Mouse (Mus musculus) MEL (cell line): ENCODE results near the gene Bms1. TPM values are rescaled to one million over a fixed set of nuclear protein-coding genes. Genes with fewer than 3 reads are reported as not detected.
A peak's percentile ranks its signal among the peaks of the same experiment; 100 is the strongest.

Experiments used
- DNase-seq: peaks from one replicate; pipeline ENCODE4 v3.0.0; 2011; ENCODE audit warnings: low read depth, low spot score
- H3K27ac ChIP-seq: 2 replicates; pipeline ENCODE4 v1.5.1; 2012; ENCODE audit warnings: low read depth, mild to moderate bottlenecking, control low read depth, low read length, moderate library complexity; ENCODE audit not compliant: control insufficient read depth
- H3K27me3 ChIP-seq, 2 experiments: fragments of 150-350 bp in 1 of 2; sonication (generic) in 1 of 2; 2 replicates each; pipeline ENCODE4 v1.6.1; 2012; ENCODE audit warnings: low read length in 2 of 2, mild to moderate bottlenecking in 2 of 2, improper control_type of control experiment in 1 of 2, moderate library complexity in 1 of 2; ENCODE audit not compliant: insufficient read depth in 2 of 2, control insufficient read depth in 1 of 2
- H3K36me3 ChIP-seq, 2 experiments: 2 replicates each; pipeline ENCODE4 v1.6.1; 2012 to 2014; ENCODE audit warnings: low read length in 2 of 2, improper control_type of control experiment in 1 of 2, inconsistent platforms in 1 of 2, mild to moderate bottlenecking in 1 of 2; ENCODE audit not compliant: insufficient read depth in 2 of 2, control insufficient read depth in 1 of 2
- H3K4me1 ChIP-seq, 2 experiments: fragments of 150-350 bp in 1 of 2; sonication (generic) in 1 of 2; 2 replicates each; pipeline ENCODE4 v1.6.1; 2012; ENCODE audit warnings: low read length in 2 of 2, improper control_type of control experiment in 1 of 2, mild to moderate bottlenecking in 1 of 2; ENCODE audit not compliant: insufficient read depth in 2 of 2, control insufficient read depth in 1 of 2
- H3K4me3 ChIP-seq, 2 experiments: fragments of 150-350 bp in 1 of 2; sonication (generic) in 1 of 2; 2 replicates each; pipeline ENCODE4 v1.5.1; 2012; ENCODE audit warnings: low read depth in 2 of 2, low read length in 2 of 2, mild to moderate bottlenecking in 2 of 2, moderate library complexity in 2 of 2, control low read depth in 1 of 2, improper control_type of control experiment in 1 of 2; ENCODE audit not compliant: control insufficient read depth in 1 of 2, insufficient read depth in 1 of 2
- H3K79me2 ChIP-seq: 2 replicates; pipeline ENCODE4 v1.6.1; 2012; ENCODE audit warnings: mild to moderate bottlenecking, low read length, moderate library complexity; ENCODE audit not compliant: control insufficient read depth, poor library complexity, insufficient read depth
- H3K9ac ChIP-seq: 2 replicates; pipeline ENCODE4 v1.6.1; 2012; ENCODE audit warnings: low read depth, mild to moderate bottlenecking, control low read depth, low read length, moderate library complexity; ENCODE audit not compliant: control insufficient read depth, poor library complexity, severe bottlenecking
- H3K9me3 ChIP-seq: fragments of 150-350 bp; sonication (generic); replicated peaks from 2 replicates; pipeline ENCODE4 v1.6.1; 2012; ENCODE audit warnings: mild to moderate bottlenecking, low read length, improper control_type of control experiment, moderate library complexity; ENCODE audit not compliant: insufficient read depth
- BHLHE40 ChIP-seq: IDR thresholded peaks from 2 replicates; pipeline ENCODE4 v1.6.1; 2012; ENCODE audit warnings: low read depth, mild to moderate bottlenecking, inconsistent platforms, low read length, improper control_type of control experiment, borderline replicate concordance
- CHD1 ChIP-seq: IDR thresholded peaks from 2 replicates; pipeline ENCODE4 v1.6.1; 2012; ENCODE audit warnings: low read depth, mild to moderate bottlenecking, inconsistent platforms, low read length, improper control_type of control experiment
- CHD2 ChIP-seq: IDR thresholded peaks from 2 replicates; pipeline ENCODE4 v1.6.1; 2011; ENCODE audit warnings: low read length, improper control_type of control experiment
- E2F4 ChIP-seq: IDR thresholded peaks from 2 replicates; pipeline ENCODE4 v1.6.1; 2011; ENCODE audit warnings: low read depth, low read length, improper control_type of control experiment, borderline replicate concordance
- ETS1 ChIP-seq: IDR thresholded peaks from 2 replicates; pipeline ENCODE4 v1.6.1; 2012; ENCODE audit warnings: low read depth, mild to moderate bottlenecking, inconsistent platforms, low read length, improper control_type of control experiment, moderate library complexity
- GABPA ChIP-seq: IDR thresholded peaks from 2 replicates; pipeline ENCODE4 v1.6.1; 2012; ENCODE audit warnings: low read depth, mild to moderate bottlenecking, inconsistent platforms, low read length, improper control_type of control experiment, moderate library complexity
- GATA1 ChIP-seq: IDR thresholded peaks from 2 replicates; pipeline ENCODE4 v1.6.1; 2011; ENCODE audit warnings: low read depth, low read length, improper control_type of control experiment
- HCFC1 ChIP-seq: IDR thresholded peaks from 2 replicates; pipeline ENCODE4 v1.6.1; 2012; ENCODE audit warnings: low read depth, mild to moderate bottlenecking, inconsistent platforms, low read length, improper control_type of control experiment, moderate library complexity
- JUND ChIP-seq: IDR thresholded peaks from 2 replicates; pipeline ENCODE4 v1.6.1; 2011; ENCODE audit warnings: low read depth, mild to moderate bottlenecking, improper control_type of control experiment, low read length
- KAT2A ChIP-seq: conservative IDR thresholded peaks from 2 replicates; pipeline ENCODE4 v1.6.1; 2012; ENCODE audit warnings: low read depth, low read length, improper control_type of control experiment, inconsistent platforms
- MAFK ChIP-seq: IDR thresholded peaks from 2 replicates; pipeline ENCODE4 v1.6.1; 2011; ENCODE audit warnings: low read depth, mild to moderate bottlenecking, low read length, improper control_type of control experiment, borderline replicate concordance
- MAZ ChIP-seq: IDR thresholded peaks from 2 replicates; pipeline ENCODE4 v1.6.1; 2012; ENCODE audit warnings: low read depth, mild to moderate bottlenecking, inconsistent platforms, low read length, improper control_type of control experiment
- MYB ChIP-seq: IDR thresholded peaks from 2 replicates; pipeline ENCODE4 v1.6.1; 2011; ENCODE audit warnings: mild to moderate bottlenecking, low read depth, low read length, improper control_type of control experiment
- MYC ChIP-seq: IDR thresholded peaks from 2 replicates; pipeline ENCODE4 v1.6.1; 2011; ENCODE audit warnings: low read depth, mild to moderate bottlenecking, low read length, improper control_type of control experiment, moderate library complexity
- NELFE ChIP-seq: IDR thresholded peaks from 2 replicates; pipeline ENCODE4 v1.6.1; 2011; ENCODE audit warnings: low read depth, low read length, improper control_type of control experiment
- NRF1 ChIP-seq: IDR thresholded peaks from 2 replicates; pipeline ENCODE4 v1.6.1; 2014; ENCODE audit warnings: low read depth, mild to moderate bottlenecking, inconsistent platforms, low read length, improper control_type of control experiment, moderate library complexity; ENCODE audit not compliant: poor library complexity, insufficient read depth, severe bottlenecking
- POLR2AphosphoS5 ChIP-seq: IDR thresholded peaks from 2 replicates; pipeline ENCODE4 v1.6.1; 2012; ENCODE audit warnings: low read depth, borderline replicate concordance, mild to moderate bottlenecking, inconsistent platforms, low read length, moderate library complexity, mixed read lengths
- RAD21 ChIP-seq: IDR thresholded peaks from 2 replicates; pipeline ENCODE4 v1.6.1; 2011; ENCODE audit warnings: mild to moderate bottlenecking, low read depth, low read length, improper control_type of control experiment
- RCOR1 ChIP-seq: IDR thresholded peaks from 2 replicates; pipeline ENCODE4 v1.6.1; 2012; ENCODE audit warnings: low read depth, mild to moderate bottlenecking, inconsistent platforms, low read length, improper control_type of control experiment
- SMC3 ChIP-seq: IDR thresholded peaks from 2 replicates; pipeline ENCODE4 v1.6.1; 2011; ENCODE audit warnings: low read depth, low read length, improper control_type of control experiment
- TAL1 ChIP-seq: IDR thresholded peaks from 2 replicates; pipeline ENCODE4 v1.6.1; 2012; ENCODE audit warnings: mild to moderate bottlenecking, inconsistent platforms, low read length, moderate library complexity, mixed read lengths
- TBP ChIP-seq: IDR thresholded peaks from 2 replicates; pipeline ENCODE4 v1.8.0; 2011; ENCODE audit warnings: low read depth, low read length, improper control_type of control experiment
- TCF12 ChIP-seq: IDR thresholded peaks from 2 replicates; pipeline ENCODE4 v1.6.1; 2014; ENCODE audit warnings: low read depth, mild to moderate bottlenecking, inconsistent platforms, low read length, improper control_type of control experiment, moderate library complexity
- USF2 ChIP-seq, 2 experiments: IDR thresholded peaks; 2 replicates each; pipeline ENCODE4 v1.6.1; 2011 to 2012; ENCODE audit warnings: improper control_type of control experiment in 2 of 2, low read length in 2 of 2, borderline replicate concordance in 1 of 2, inconsistent platforms in 1 of 2, low read depth in 1 of 2, mild to moderate bottlenecking in 1 of 2; ENCODE audit not compliant: insufficient read depth in 1 of 2
- ZMIZ1 ChIP-seq: IDR thresholded peaks from 2 replicates; pipeline ENCODE4 v1.6.1; 2012; ENCODE audit warnings: low read depth, mild to moderate bottlenecking, inconsistent platforms, low read length, improper control_type of control experiment, moderate library complexity
- ZNF384 ChIP-seq: IDR thresholded peaks from 2 replicates; pipeline ENCODE4 v1.6.1; 2012; ENCODE audit warnings: low read depth, mild to moderate bottlenecking, inconsistent platforms, low read length, improper control_type of control experiment
- polyA plus RNA-seq, 2 experiments: library from polyadenylated mRNA; stranded (reverse) in 1 of 2; unstranded in 1 of 2; fragments of >175 nt in 1 of 2; fragments of >200 nt in 1 of 2; gene quantifications; 2 replicates each; pipeline versions ENCODE4 v1.2.1 to v1.2.4; 2012; ENCODE audit warnings: low replicate concordance in 2 of 2, low read depth in 1 of 2; ENCODE audit not compliant: insufficient read length in 2 of 2, insufficient read depth in 1 of 2, missing spikeins in 1 of 2
- total RNA-seq: library from RNA; depleted of rRNA; stranded (reverse); fragments of 300-350 nt; gene quantifications from 2 replicates; pipeline ENCODE4 v1.2.3, GENCODE M21; 2012

Gene Bms1
- total and polyA plus RNA-seq, 3 experiments, result 100 to 384 (median 109) TPM

DNA sequence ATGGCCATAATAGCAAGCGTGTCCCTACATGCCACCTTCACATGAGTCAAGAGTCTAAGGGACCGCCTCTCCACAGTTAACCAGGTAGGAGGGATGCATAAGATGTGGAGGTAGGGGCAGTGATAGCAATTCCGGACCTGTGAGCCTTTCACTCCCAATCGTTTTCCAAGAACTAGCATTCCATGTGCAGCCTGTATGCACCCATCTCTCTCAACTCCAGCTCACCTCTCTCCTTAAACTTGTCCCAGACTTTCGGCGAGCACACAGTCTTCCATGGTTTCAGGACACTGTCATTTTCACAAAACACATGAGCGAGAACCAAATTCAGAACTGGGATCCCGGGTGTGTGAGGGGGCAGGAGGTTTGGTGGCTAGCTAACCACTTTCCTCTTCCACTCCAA, 35.2 kb upstream of the Bms1 start:
- peak overlapping the region; percentile 84 for H3K9ac ChIP-seq
- H3K79me2 ChIP-seq, result 0 out of 2 replicates have a peak, but pooled peaks cover 4% of the 10 kb centered on the region
- no peaks in the 10 kb centered on the region; a peak in 1 of 4 replicates for H3K27me3 ChIP-seq
- peak overlapping the region; percentile 92 to 94 for H3K4me3 ChIP-seq
- peaks cover 0 to 7% of the 10 kb centered on the region in 2 experiments; a peak in 3 of 4 replicates for H3K4me1 ChIP-seq
- H3K27ac ChIP-seq, result no peak overlapping the region
- TF ChIP-seq KAT2A (no peak), CHD2 (no peak), BHLHE40 (no peak), ETS1 (no peak), TAL1 (no peak), GATA1 (no peak), POLR2AphosphoS5 (no peak), NRF1 (no peak), ZNF384 (no peak), JUND (no peak), E2F4 (no peak), USF2 (IDR thresholded peaks at IDR 0.05; ENCODE audit: borderline replicate concordance in 1 of 2, insufficient read depth in 1 of 2, low read depth in 1 of 2, low read length in 2 of 2) (no peak), MAFK (no peak), CHD1 (no peak), NELFE (no peak), TBP (no peak), RCOR1 (no peak), GABPA (no peak), SMC3 (no peak), MYC (no peak)
- peaks cover 0 to 5% of the 10 kb centered on the region in 2 experiments; a peak in 2 of 4 replicates for H3K36me3 ChIP-seq
- no peaks in the 10 kb centered on the region for H3K9me3 ChIP-seq
- no peak for DNase-seq

DNA sequence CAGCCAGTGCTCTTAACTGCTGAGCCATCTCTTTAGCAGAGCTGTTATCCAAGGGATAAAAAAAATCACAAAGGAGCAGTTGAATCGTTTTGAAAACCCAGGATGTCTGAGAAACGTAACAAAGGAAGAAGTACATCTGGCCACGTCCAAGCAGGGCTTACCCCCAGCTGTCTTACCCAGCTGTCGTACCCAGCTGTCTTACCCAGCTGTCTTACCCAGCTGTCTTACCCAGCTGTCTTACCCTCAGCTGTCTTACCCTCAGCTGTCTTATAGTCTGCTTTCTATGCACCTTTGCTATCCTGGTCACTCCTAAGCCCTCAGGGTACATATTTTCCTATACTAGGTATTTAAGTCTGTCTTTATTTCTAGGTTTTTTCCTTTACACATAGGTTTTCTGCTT, 12.2 kb upstream of the Bms1 start:
- H3K79me2 ChIP-seq, result no peaks in the 10 kb centered on the region
- H3K27ac ChIP-seq, result no peak overlapping the region
- no peaks in the 10 kb centered on the region for H3K9me3 ChIP-seq
- H3K27me3 ChIP-seq, result no peaks in the 10 kb centered on the region
- no peak overlapping the region for H3K4me3 ChIP-seq
- H3K9ac ChIP-seq, result no peak overlapping the region
- TF ChIP-seq TCF12 (no peak), JUND (no peak), POLR2AphosphoS5 (no peak), ZMIZ1 (no peak), HCFC1 (no peak), MAZ (no peak), E2F4 (no peak), CHD1 (no peak), RAD21 (no peak), NRF1 (no peak), MYB (no peak), TAL1 (no peak), BHLHE40 (no peak)
- TF ChIP-seq, all 39 proteins: peak for 0
- no peak for DNase-seq
- Histone ChIP-seq H3K36me3 (peaks cover 0 to 10% of the 10 kb centered on the region in 2 experiments; a peak in 3 of 4 replicates), H3K4me1 (no peaks in the 10 kb centered on the region)
